Mouse (Mus musculus) left cerebral cortex, adult 18-20 months (tissue): ENCODE results near the gene Snrpb2. TPM values are rescaled to one million over a fixed set of nuclear protein-coding genes. Genes with fewer than 3 reads are reported as not detected.

Source experiments
- DNase-seq, 2 experiments: peaks; one replicate each; pipeline ENCODE4 v3.0.0; 2021 to 2022; ENCODE audit warnings: low spot score in 2 of 2, mixed read lengths in 1 of 2
- total RNA-seq, 2 experiments: library from RNA; stranded (reverse); gene quantifications; 2 replicates each; pipeline ENCODE4 v1.2.3; 2021

The Snrpb2 gene
- total RNA-seq, 2 experiments from 2014 or later: 33.3 to 35.8 TPM

GRCm38 (mm10) chr2:143089866-143090265 lies 27.0 kb downstream of the Snrpb2 start:
- no peak for DNase-seq

- peak; percentile 80 to 84 for DNase-seq
Observed at GRCm38 (mm10) chr2:143093726-143094125, 30.9 kb downstream of the Snrpb2 start.

- DNase-seq: no peak
Observed at GRCm38 (mm10) chr2:143094761-143095160, 31.9 kb downstream of the Snrpb2 start.

GRCm38 (mm10) chr2:143097170-143097569 lies 34.3 kb downstream of the Snrpb2 start:
- DNase-seq: no peak

GRCm38 (mm10) chr2:143113859-143114258 lies 51.0 kb downstream of the Snrpb2 start:
- DNase-seq: peak in 1 of 2 experiments; percentile 32

- peak; percentile 52 to 64 for DNase-seq
Observed at GRCm38 (mm10) chr2:143114716-143115115, 51.9 kb downstream of the Snrpb2 start.

GRCm38 (mm10) chr2:143117453-143117852 lies 54.6 kb downstream of the Snrpb2 start:
- peak; percentile 44 to 67 for DNase-seq

- no peak for DNase-seq
Observed at GRCm38 (mm10) chr2:143118221-143118620, 55.4 kb downstream of the Snrpb2 start.

Other genes starting within 250 kb of the Snrpb2 start
- 10 to 100 TPM; 15.0 to 18.1 TPM for gene Kif16b, start 161.5 kb upstream of the Snrpb2 start, total RNA-seq
- not detected for gene Otor, start 15.4 kb downstream of the Snrpb2 start, total RNA-seq